Comparison of ENCODE assay signal across 30 mouse cellular contexts in the genomic region with DNA sequence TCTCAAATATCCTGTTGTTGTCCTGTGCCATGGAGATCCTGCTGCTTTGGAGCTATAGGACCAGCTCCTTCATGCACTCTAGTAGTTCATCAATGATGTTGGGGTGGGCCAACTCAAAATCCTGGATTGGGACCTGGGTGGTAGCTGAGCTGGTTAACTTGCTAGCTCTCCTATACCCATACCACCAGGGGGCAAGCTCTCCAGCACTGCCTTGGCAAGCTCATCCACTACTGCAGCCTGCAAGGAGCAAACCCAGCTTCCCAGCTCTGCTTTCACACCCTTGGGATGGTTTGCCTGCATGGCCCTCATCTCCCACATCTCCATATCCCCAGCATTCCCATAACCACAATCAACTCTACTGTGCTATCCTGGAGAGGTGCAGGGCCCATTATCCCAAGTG. TPM values are rescaled to one million over a fixed set of nuclear protein-coding genes. Genes with fewer than 3 reads are reported as not detected.
A peak's percentile ranks its signal among the peaks of the same experiment; 100 is the strongest.
DNase-seq lines count a peak whose midpoint lies in the region; ATAC-seq and TF ChIP-seq lines count a peak whose summit lies in the region.
"Had no signal": no experiment of that assay in that cellular context is flagged by ENCODE, and none has a peak within 500 bp of the region (broad histone marks: within the 10 kb centered on the region; RNA-seq: fewer than 3 reads in every experiment).

No protein-coding gene starts in this region.

- peak; percentile 43 for TF ChIP-seq CTCF in kidney, postnatal 0 days (IDR thresholded peaks at IDR 0.05; ENCODE audit: low read depth)
- TF ChIP-seq CTCF in lung, embryonic 14.5 days (IDR thresholded peaks at IDR 0.05; ENCODE audit: low read depth) = peak; percentile 25; the same call in 1 of the 2 replicates
- no peak for TF ChIP-seq CTCF in lung, adult 2 months (IDR thresholded peaks at IDR 0.05; ENCODE audit: insufficient read depth, low read length)

- H3K36me3 ChIP-seq in kidney, postnatal 0 days (ENCODE audit: insufficient read depth, low read length) = no peaks in the 10 kb centered on the region
- no peaks in the 10 kb centered on the region for H3K36me3 ChIP-seq in kidney, embryonic 14.5 days (ENCODE audit: control insufficient read depth, insufficient read depth, low read length)
- H3K36me3 ChIP-seq in lung, embryonic 14.5 days (ENCODE audit: insufficient read depth) = no peaks in the 10 kb centered on the region
- H3K36me3 ChIP-seq: heart, embryonic 13.5 days; hindbrain, embryonic 10.5 days; liver, embryonic 13.5 days; midbrain, embryonic 13.5 days; neural tube, embryonic 15.5 days; stomach, embryonic 15.5 days had no signal

- peak; percentile 35 for DNase-seq in adrenal gland, postnatal 14 days
- no peak for DNase-seq in adrenal gland, adult 18-20 months (ENCODE audit: low spot score in 2 of 2)
- no peak for DNase-seq in kidney, postnatal 0 days (ENCODE audit: low spot score)
- no peak for DNase-seq in lung, embryonic 14.5 days
- no peak for DNase-seq in lung, adult 2 months
- peak; percentile 25 for DNase-seq in NIH3T3 (ENCODE audit: low read depth)
- DNase-seq: adrenal gland, postnatal 10 days; cerebellum, adult 18-20 months; cerebellum, postnatal 10 days; heart, postnatal 14 days; kidney, adult 11 months; layer of hippocampus, adult 9-11 months; liver, embryonic 13.5 days; retina, postnatal 1 day; right cerebral cortex, postnatal 14 days; thymus, adult 2 months; thymus, postnatal 36 days had no signal

- no peak overlapping the region for H3K4me2 ChIP-seq in kidney, postnatal 0 days (ENCODE audit: low read length)
- no peak overlapping the region for H3K4me2 ChIP-seq in kidney, embryonic 14.5 days (replicated peaks; ENCODE audit: low read depth, low read length)
- H3K4me2 ChIP-seq in lung, embryonic 14.5 days = no peak overlapping the region
- H3K4me2 ChIP-seq: heart, embryonic 13.5 days; liver, embryonic 13.5 days; midbrain, embryonic 13.5 days; neural tube, embryonic 15.5 days; stomach, embryonic 15.5 days had no signal

- H3K27ac ChIP-seq in kidney, postnatal 0 days = no peak overlapping the region
- H3K27ac ChIP-seq in kidney, embryonic 14.5 days (ENCODE audit: low read depth, low read length) = no peak overlapping the region
- H3K27ac ChIP-seq in lung, embryonic 14.5 days (ENCODE audit: low read depth) = no peak overlapping the region
- H3K27ac ChIP-seq: heart, embryonic 13.5 days; hindbrain, embryonic 10.5 days; liver, embryonic 13.5 days; macrophage; midbrain, embryonic 13.5 days; neural tube, embryonic 15.5 days; stomach, embryonic 15.5 days had no signal

- ATAC-seq in kidney, postnatal 0 days (replicated peaks; ENCODE audit: low FRiP score, low read depth) = no peak
- ATAC-seq in kidney, embryonic 14.5 days (ENCODE audit: low FRiP score, low TSS enrichment) = no peak
- no peak for ATAC-seq in lung, embryonic 14.5 days (ENCODE audit: insufficient read depth)
- ATAC-seq in inflammation-experienced regulatory T-cells, adult 6 months = no peak
- ATAC-seq: forebrain, embryonic 16.5 days; hindbrain, embryonic 16.5 days; midbrain, embryonic 13.5 days had no signal

- TF ChIP-seq POLR2A in lung, adult 2 months (IDR thresholded peaks at IDR 0.05; ENCODE audit: borderline replicate concordance, extremely low read depth, low read depth, low read length) = no peak

- H3K4me3 ChIP-seq in kidney, postnatal 0 days (replicated peaks; ENCODE audit: low read depth, low read length) = no peak overlapping the region
- no peak overlapping the region for H3K4me3 ChIP-seq in kidney, embryonic 14.5 days (ENCODE audit: low read length)
- H3K4me3 ChIP-seq in lung, embryonic 14.5 days (ENCODE audit: low read depth, low read length) = no peak overlapping the region
- H3K4me3 ChIP-seq in lung, adult 2 months (replicated peaks; ENCODE audit: extremely low read depth, low read depth, low read length) = no peak overlapping the region
- H3K4me3 ChIP-seq: erythroblast, embryonic 14.5 days; heart, embryonic 13.5 days; hindbrain, embryonic 10.5 days; liver, embryonic 13.5 days; midbrain, embryonic 13.5 days; neural tube, embryonic 15.5 days; stomach, embryonic 15.5 days had no signal

- no peaks in the 10 kb centered on the region for H3K4me1 ChIP-seq in kidney, postnatal 0 days (replicated peaks; ENCODE audit: insufficient read depth, low read length)
- no peaks in the 10 kb centered on the region for H3K4me1 ChIP-seq in kidney, embryonic 14.5 days (ENCODE audit: control insufficient read depth, insufficient read depth, low read length)
- H3K4me1 ChIP-seq in lung, embryonic 14.5 days (ENCODE audit: insufficient read depth) = no peaks in the 10 kb centered on the region
- no peaks in the 10 kb centered on the region for H3K4me1 ChIP-seq in lung, adult 2 months (ENCODE audit: control insufficient read depth, insufficient read depth, low read length)
- H3K4me1 ChIP-seq: heart, embryonic 13.5 days; hindbrain, embryonic 10.5 days; liver, embryonic 13.5 days; midbrain, embryonic 13.5 days; neural tube, embryonic 15.5 days; stomach, embryonic 15.5 days had no signal

- no peaks in the 10 kb centered on the region for H3K27me3 ChIP-seq in kidney, postnatal 0 days (ENCODE audit: insufficient read depth, low read length)
- no peaks in the 10 kb centered on the region for H3K27me3 ChIP-seq in kidney, embryonic 14.5 days (ENCODE audit: control insufficient read depth, insufficient read depth, low read length)
- H3K27me3 ChIP-seq in lung, embryonic 14.5 days (ENCODE audit: insufficient read depth, low read length) = no peaks in the 10 kb centered on the region
- H3K27me3 ChIP-seq: heart, embryonic 13.5 days; liver, embryonic 13.5 days; midbrain, embryonic 13.5 days; neural tube, embryonic 15.5 days; stomach, embryonic 15.5 days had no signal

- H3K9ac ChIP-seq in kidney, postnatal 0 days (ENCODE audit: low read depth, low read length) = no peak overlapping the region
- no peak overlapping the region for H3K9ac ChIP-seq in kidney, embryonic 14.5 days (ENCODE audit: low read depth, low read length)
- H3K9ac ChIP-seq in lung, embryonic 14.5 days = no peak overlapping the region
- H3K9ac ChIP-seq: heart, embryonic 13.5 days; liver, embryonic 13.5 days; midbrain, embryonic 13.5 days; neural tube, embryonic 15.5 days; stomach, embryonic 15.5 days had no signal

- no peaks in the 10 kb centered on the region for H3K9me3 ChIP-seq in kidney, postnatal 0 days (replicated peaks; ENCODE audit: low read length)
- H3K9me3 ChIP-seq in kidney, embryonic 14.5 days (ENCODE audit: control insufficient read depth, low read length) = no peaks in the 10 kb centered on the region
- no peaks in the 10 kb centered on the region for H3K9me3 ChIP-seq in lung, embryonic 14.5 days (ENCODE audit: low read depth, low read length)
- H3K9me3 ChIP-seq: heart, embryonic 13.5 days; hindbrain, embryonic 10.5 days; liver, embryonic 13.5 days; midbrain, embryonic 13.5 days; neural tube, embryonic 15.5 days; stomach, embryonic 15.5 days had no signal

RNA-seq across cellular contexts. Expression of gene Shank2, which starts 10.6 kb away (rescaled TPM):
- 3.8 and 5.6 TPM in 2 replicates for total RNA-seq in adrenal gland, postnatal 14 days (2021)
- 10 to 100 TPM in 1 of 2 experiments, 1 to 10 TPM in 1; 8.1 to 18.5 TPM for total RNA-seq in adrenal gland, adult 18-20 months (2021)
- 2.6 and 3.0 TPM in 2 replicates for polyA plus RNA-seq in kidney, postnatal 0 days (2015; fragmentation: Nextera tagmentation; extraction: Ambion mirVana)
- polyA plus RNA-seq in kidney, embryonic 14.5 days (2014; fragmentation: Nextera tagmentation; extraction: Ambion mirVana) = 2.6 and 3.3 TPM in 2 replicates
- 2.1 and 2.2 TPM in 2 replicates for polyA plus RNA-seq in lung, embryonic 14.5 days (2014; fragmentation: Nextera tagmentation; extraction: Ambion mirVana)
- 3.4 and 3.5 TPM in 2 replicates for polyA plus RNA-seq in lung, adult 2 months (2012; rRNA removed)
- not detected for polyA plus RNA-seq in inflammation-experienced regulatory T-cells, adult 6 months (2017; shearing (Covaris generic))
- total RNA-seq: megakaryocyte-erythroid progenitor cell, adult 5-6 weeks; MEL had no signal
- polyA plus RNA-seq: erythroblast, embryonic 14.5 days; macrophage had no signal

Comparison
In these comparisons a context has a peak if more than half of its experiments do, and no peak if none do; other contexts are left out.
1. DNase-seq: peak in adrenal gland, postnatal 14 days (single experiment) and NIH3T3 (single experiment); none in adrenal gland, adult 18-20 months (0 of 2), kidney, postnatal 0 days (single experiment), lung, embryonic 14.5 days (single experiment) and lung, adult 2 months (single experiment).